Mouse (Mus musculus) bone marrow, adult 2 months (tissue): ENCODE data around the gene Usp12.

Source experiments
- CTCF ChIP-seq: fragments of 200-500 bp; IDR thresholded peaks from 2 replicates; pipeline ENCODE4 v1.5.1; 2011; ENCODE audit warnings: low read length, control low read depth; ENCODE audit not compliant: control insufficient read depth, insufficient read depth
- POLR2A ChIP-seq: fragments of 200-500 bp; IDR thresholded peaks from 2 replicates; pipeline ENCODE4 v1.6.1; 2011; ENCODE audit warnings: low read depth, mild to moderate bottlenecking, control low read depth, low read length, borderline replicate concordance; ENCODE audit not compliant: control insufficient read depth

DNA sequence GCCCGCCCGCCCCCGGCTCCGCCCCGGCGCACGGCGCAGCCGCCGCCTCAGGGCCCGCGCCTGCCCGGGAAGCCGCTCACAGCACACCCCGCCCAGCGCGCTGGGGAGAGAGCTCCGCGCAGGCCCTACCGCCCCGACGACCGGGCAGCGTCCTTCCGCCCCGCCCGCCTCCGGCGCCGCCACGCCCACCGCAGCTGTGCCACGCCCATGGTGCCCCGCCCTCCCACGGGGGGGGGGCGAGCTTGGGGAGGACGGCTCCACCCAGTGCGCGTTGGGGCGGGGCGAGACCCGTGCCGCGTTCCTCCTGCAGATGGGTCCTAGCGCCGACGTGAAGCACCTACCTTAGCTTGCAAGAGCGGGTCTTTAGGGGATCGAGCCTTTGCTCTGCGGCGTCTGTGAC lies at the start of gene Usp12:
- TF ChIP-seq CTCF (no peak), POLR2A (peak; percentile 24; the same call in 1 of the 2 replicates)
